Mouse (Mus musculus) stomach, embryonic 14.5 days (tissue): Measurements from ENCODE around the gene 1700028J19Rik. TPM values are rescaled to one million over a fixed set of nuclear protein-coding genes. Genes with fewer than 3 reads are reported as not detected.
A peak's percentile ranks its signal among the peaks of the same experiment; 100 is the strongest.

ENCODE experiments used
- ATAC-seq: fragments of 200-750 bp; cut with Nextera tagmentation; 2 replicates; pipeline ENCODE4 v1.8.0; 2017; ENCODE audit warnings: low read depth, moderate TSS enrichment; ENCODE audit not compliant: insufficient number of reproducible peaks, insufficient read depth, low FRiP score
- H3K27ac ChIP-seq: fragments of 300-500 bp; sonication (generic); 2 replicates; pipeline ENCODE4 v1.5.1; 2014; ENCODE audit warnings: mild to moderate bottlenecking, low read length, moderate library complexity, mixed read lengths
- H3K27me3 ChIP-seq: fragments of 300-500 bp; sonication (generic); 2 replicates; pipeline ENCODE4 v1.6.1; 2014; ENCODE audit warnings: low read length, control low read depth, mixed read lengths; ENCODE audit not compliant: control insufficient read depth, insufficient read depth
- H3K36me3 ChIP-seq: fragments of 300-500 bp; sonication (generic); 2 replicates; pipeline ENCODE4 v1.6.1; 2014; ENCODE audit warnings: mild to moderate bottlenecking, control low read depth, low read length, moderate library complexity, mixed read lengths; ENCODE audit not compliant: control insufficient read depth, insufficient read depth
- H3K4me1 ChIP-seq: fragments of 300-500 bp; sonication (generic); 2 replicates; pipeline ENCODE4 v1.6.1; 2014; ENCODE audit warnings: low read length, control low read depth, mixed read lengths; ENCODE audit not compliant: control insufficient read depth, insufficient read depth
- H3K4me2 ChIP-seq: fragments of 300-500 bp; sonication (generic); replicated peaks from 2 replicates; pipeline ENCODE4 v1.6.1; 2014; ENCODE audit warnings: low read depth, low read length, control low read depth
- H3K4me3 ChIP-seq: fragments of 300-500 bp; sonication (generic); 2 replicates; pipeline ENCODE4 v1.5.1; 2014; ENCODE audit warnings: low read depth, low read length, control low read depth
- H3K9ac ChIP-seq: fragments of 300-500 bp; sonication (generic); replicated peaks from 2 replicates; pipeline ENCODE4 v1.6.1; 2014; ENCODE audit warnings: low read depth, mild to moderate bottlenecking, control low read depth, low read length, moderate library complexity, mixed read lengths
- H3K9me3 ChIP-seq: fragments of 300-500 bp; sonication (generic); 2 replicates; pipeline ENCODE4 v1.6.1; 2016; ENCODE audit warnings: low read depth, low read length, control low read depth; ENCODE audit not compliant: control insufficient read depth
- WGBS: fragments of 180-500 bp; shearing (Covaris S2); extraction: QIAGEN DNeasy Blood & Tissue Kit; methylation state at CpG from one replicate; pipeline ENCODE4 v1.1.7; 2014; 5-methylcytosine and 5-hydroxymethylcytosine counted together
- polyA plus RNA-seq: library from polyadenylated mRNA; unstranded; fragments of >200 nt; fragmentation: Nextera tagmentation; extraction: Ambion mirVana; gene quantifications from 2 replicates; pipeline ENCODE4 v1.2.1, GENCODE M21; 2014

Gene 1700028J19Rik
- 1.5 and 1.6 TPM in 2 replicates for polyA plus RNA-seq

GRCm38 (mm10) chr7:44246055-44246983 is at the start of gene 1700028J19Rik, which contains the start of gene 2410002F23Rik:
Gene 1700028J19Rik, minus strand, starts transcription at chr7:44246695.
Gene 2410002F23Rik, plus strand, starts transcription at chr7:44246722.
- H3K4me1 ChIP-seq, result peaks cover 16% of the 10 kb centered on the region; the same call in 1 of the 2 replicates

GRCm38 (mm10) chr7:44291418-44291817 is 44.9 kb upstream of the 1700028J19Rik start:
- Histone ChIP-seq H3K4me3 (no peak overlapping the region), H3K9me3 (no peaks in the 10 kb centered on the region), H3K9ac (no peak overlapping the region), H3K27me3 (no peaks in the 10 kb centered on the region), H3K4me1 (no peaks in the 10 kb centered on the region), H3K27ac (no peak overlapping the region), H3K4me2 (no peak overlapping the region), H3K36me3 (no peaks in the 10 kb centered on the region)
- WGBS, result 53% methylated on average over 4 of the region's 4 CpGs
- no peak for ATAC-seq

More at GRCm38 (mm10) chr7:44246055-44246983, at the start of gene 1700028J19Rik, which contains the start of gene 2410002F23Rik:
- Histone ChIP-seq H3K27ac (peak within 1 kb of the TSS; percentile 93), H3K4me2 (peak within 1 kb of the TSS; percentile 84), H3K36me3 (peaks cover 30% of the 10 kb centered on the region), H3K9ac (peak within 1 kb of the TSS; percentile 87), H3K9me3 (no peaks in the 10 kb centered on the region), H3K4me3 (peak within 1 kb of the TSS; percentile 77), H3K27me3 (no peaks in the 10 kb centered on the region)
- peak; percentile 81 for ATAC-seq
- under 1% methylated on average over 62 of the region's 62 CpGs for WGBS

- H3K36me3 ChIP-seq, result no peaks in the 10 kb centered on the region
- no peak overlapping the region for H3K4me2 ChIP-seq
- 72% methylated on average over 4 of the region's 4 CpGs for WGBS
- H3K4me1 ChIP-seq, result no peaks in the 10 kb centered on the region
- no peak overlapping the region for H3K4me3 ChIP-seq
- H3K9me3 ChIP-seq, result no peaks in the 10 kb centered on the region
- H3K9ac ChIP-seq, result no peak overlapping the region
- ATAC-seq, result no peak
- no peaks in the 10 kb centered on the region for H3K27me3 ChIP-seq
- H3K27ac ChIP-seq, result no peak overlapping the region
Measured at GRCm38 (mm10) chr7:44290986-44291385, 44.5 kb upstream of the 1700028J19Rik start.

GRCm38 (mm10) chr7:44287760-44288159 is 41.3 kb upstream of the 1700028J19Rik start:
- ATAC-seq, result no peak
- Histone ChIP-seq H3K9ac (no peak overlapping the region), H3K4me2 (no peak overlapping the region), H3K27me3 (no peaks in the 10 kb centered on the region), H3K4me3 (no peak overlapping the region), H3K9me3 (no peaks in the 10 kb centered on the region), H3K27ac (no peak overlapping the region), H3K4me1 (no peaks in the 10 kb centered on the region), H3K36me3 (no peaks in the 10 kb centered on the region)
- 44% methylated on average over 7 of the region's 7 CpGs for WGBS

GRCm38 (mm10) chr7:44281586-44281985 is 35.1 kb upstream of the 1700028J19Rik start:
- Histone ChIP-seq H3K36me3 (no peaks in the 10 kb centered on the region), H3K27ac (no peak overlapping the region), H3K9ac (no peak overlapping the region), H3K4me2 (no peak overlapping the region), H3K4me3 (no peak overlapping the region), H3K4me1 (no peaks in the 10 kb centered on the region), H3K9me3 (no peaks in the 10 kb centered on the region), H3K27me3 (no peaks in the 10 kb centered on the region)
- 86% methylated on average over 7 of the region's 7 CpGs for WGBS
- ATAC-seq, result no peak

GRCm38 (mm10) chr7:44280959-44281358 is 34.5 kb upstream of the 1700028J19Rik start:
- H3K9ac ChIP-seq, result no peak overlapping the region
- H3K36me3 ChIP-seq, result no peaks in the 10 kb centered on the region
- no peaks in the 10 kb centered on the region for H3K4me1 ChIP-seq
- no peak overlapping the region for H3K27ac ChIP-seq
- 70% methylated on average over 1 of the region's 1 CpGs for WGBS
- no peaks in the 10 kb centered on the region for H3K27me3 ChIP-seq
- ATAC-seq, result no peak
- H3K4me3 ChIP-seq, result no peak overlapping the region
- H3K4me2 ChIP-seq, result no peak overlapping the region
- H3K9me3 ChIP-seq, result no peaks in the 10 kb centered on the region

- Histone ChIP-seq H3K9ac (no peak overlapping the region), H3K27ac (no peak overlapping the region), H3K4me3 (no peak overlapping the region), H3K4me1 (no peaks in the 10 kb centered on the region), H3K4me2 (no peak overlapping the region), H3K9me3 (no peaks in the 10 kb centered on the region), H3K27me3 (0 out of 2 replicates have a peak, but pooled peaks cover 3% of the 10 kb centered on the region), H3K36me3 (no peaks in the 10 kb centered on the region)
- WGBS, result 43% methylated on average over 2 of the region's 2 CpGs
- no peak for ATAC-seq
Measured at GRCm38 (mm10) chr7:44277250-44277622, 30.7 kb upstream of the 1700028J19Rik start.

GRCm38 (mm10) chr7:44276461-44277249 is 30.2 kb upstream of the 1700028J19Rik start:
- ATAC-seq, result no peak
- no peak overlapping the region for H3K4me2 ChIP-seq
- no peak overlapping the region for H3K9ac ChIP-seq
- H3K4me1 ChIP-seq, result no peaks in the 10 kb centered on the region
- no peaks in the 10 kb centered on the region for H3K9me3 ChIP-seq
- H3K36me3 ChIP-seq, result no peaks in the 10 kb centered on the region
- no peak overlapping the region for H3K4me3 ChIP-seq
- WGBS, result 72% methylated on average over 8 of the region's 10 CpGs
- H3K27me3 ChIP-seq, result 0 out of 2 replicates have a peak, but pooled peaks cover 3% of the 10 kb centered on the region
- no peak overlapping the region for H3K27ac ChIP-seq
